Mouse (Mus musculus): ENCODE data around the gene Dydc2. TPM values are rescaled to one million over a fixed set of nuclear protein-coding genes. Genes with fewer than 3 reads are reported as not detected.

The Dydc2 gene
- total RNA-seq, 2 experiments from 2014 or later: not detected

- intact Hi-C loops (cut with DNase I): no loop called here
- no peak for DNase-seq (ENCODE audit: low spot score in 2 of 2)
Observed at GRCm38 (mm10) chr14:41006263-41006662, 62.7 kb downstream of the Dydc2 start.

GRCm38 (mm10) chr14:41005716-41006115, 63.3 kb downstream of the Dydc2 start:
- DNase-seq (ENCODE audit: low spot score in 2 of 2): no peak

GRCm38 (mm10) chr14:41004201-41005141, 64.5 kb downstream of the Dydc2 start:
- no peak for DNase-seq (ENCODE audit: low spot score in 2 of 2)
- intact Hi-C loops (cut with DNase I): no loop called here

More at GRCm38 (mm10) chr14:41005716-41006115, 63.3 kb downstream of the Dydc2 start:
- intact Hi-C loops (cut with DNase I): no loop called here

GRCm38 (mm10) chr14:41001576-41001975, 67.4 kb downstream of the Dydc2 start:
- intact Hi-C loops (cut with DNase I): no loop called here
- DNase-seq (ENCODE audit: low spot score in 2 of 2): no peak

GRCm38 (mm10) chr14:41000801-41001200, 68.2 kb downstream of the Dydc2 start:
- intact Hi-C loops (cut with DNase I): no loop called here

GRCm38 (mm10) chr14:40999904-41000645, 68.9 kb downstream of the Dydc2 start:
- DNase-seq (ENCODE audit: low spot score in 2 of 2): no peak
- intact Hi-C loops (cut with DNase I): no loop called here

More at GRCm38 (mm10) chr14:41000801-41001200, 68.2 kb downstream of the Dydc2 start:
- DNase-seq (ENCODE audit: low spot score in 2 of 2): no peak

Other genes with a start within 250 kb of the Dydc2 start
- 1 to 10 TPM; 2.4 to 3.7 TPM for gene Sh2d4b, start 175.9 kb downstream of the Dydc2 start, total RNA-seq (2021)
- gene Tspan14, start 102.4 kb downstream of the Dydc2 start, total RNA-seq (2021): 10 to 100 TPM; 57.8 to 70.3 TPM
- 100 to 1,000 TPM; 103 to 105 TPM for gene Fam213a, start 55.4 kb downstream of the Dydc2 start, total RNA-seq (2021)
- not detected for gene Dydc1, start 3.7 kb upstream of the Dydc2 start, total RNA-seq (2021)
- gene Mat1a, start 35.8 kb upstream of the Dydc2 start, total RNA-seq (2021): not detected
- gene Sftpa1, start 62.6 kb upstream of the Dydc2 start, total RNA-seq (2021): not detected
- gene Mbl1, start 82.2 kb upstream of the Dydc2 start, total RNA-seq (2021): not detected
- not detected for gene Sftpd, start 115.9 kb upstream of the Dydc2 start, total RNA-seq (2021)
- under 1 TPM in 1 of 2 experiments, not detected in 1; 0.22 TPM for gene Gm2832, start 209.6 kb upstream of the Dydc2 start, total RNA-seq (2021)

Measured in left cerebral cortex, postnatal 14 days (tissue).